Mouse (Mus musculus): ENCODE results near the gene Recql5. TPM values are rescaled to one million over a fixed set of nuclear protein-coding genes. Genes with fewer than 3 reads are reported as not detected.
"Not testable (repeated sequence)": the region's sequence is repeated elsewhere in the genome, so short reads cannot be mapped to it uniquely, and the experiment has no call there.

Gene Recql5
- total RNA-seq, 2 experiments from 2014 or later: 23.4 to 30.7 TPM

DNA sequence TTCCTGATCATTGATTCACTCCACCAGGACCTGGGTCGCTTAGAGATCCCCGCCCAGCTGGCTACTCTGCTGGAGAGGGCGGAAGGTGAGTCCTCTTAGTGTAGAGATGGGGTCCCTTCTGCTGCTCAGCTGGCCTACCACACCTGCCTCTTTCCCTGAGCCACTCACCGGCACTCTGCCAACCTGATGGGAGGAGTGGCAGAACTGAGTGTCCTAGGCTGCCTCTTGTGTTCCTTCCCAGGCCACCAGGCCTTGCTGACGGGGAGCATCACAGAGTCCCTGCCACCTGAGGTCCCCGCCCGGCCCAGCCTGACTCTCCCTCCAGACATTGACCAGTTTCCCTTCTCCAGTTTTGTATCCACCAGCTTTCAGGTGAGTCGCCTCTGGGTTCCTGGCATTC lies 55.2 kb downstream of the Recql5 start:
- intact Hi-C loops (cut with DNase I): no loop called here
- no peak for DNase-seq (ENCODE audit: low spot score in 2 of 2)

DNA sequence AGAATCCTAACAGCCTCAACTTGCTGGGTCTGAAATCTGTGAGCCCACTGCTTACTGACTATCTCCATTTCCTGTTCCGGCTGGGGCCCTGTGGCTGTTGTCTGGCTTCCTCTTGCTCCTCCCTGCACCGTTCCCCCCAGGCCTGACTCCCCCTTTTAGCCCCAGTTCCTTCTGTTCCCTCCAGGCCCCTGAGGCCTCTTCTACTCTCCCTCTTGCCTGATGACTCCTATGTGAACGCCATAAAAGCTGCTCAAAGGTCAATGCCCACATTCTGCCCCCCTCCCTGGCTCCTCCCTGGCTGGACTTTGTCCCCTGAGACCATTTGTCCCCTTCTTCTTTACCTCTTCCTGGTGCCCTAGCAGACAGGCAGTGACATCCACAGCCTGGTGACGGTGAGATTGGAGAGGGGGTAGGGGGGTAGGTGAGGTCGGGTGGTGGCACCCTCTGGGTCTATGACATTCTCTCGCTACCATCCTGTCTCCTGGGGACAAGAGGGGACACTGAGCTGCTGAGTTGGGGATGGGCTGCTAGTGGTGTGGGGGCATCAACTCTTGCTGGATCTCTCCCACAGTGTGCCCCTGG lies 56.0 kb downstream of the Recql5 start:
- DNase-seq (ENCODE audit: low spot score in 2 of 2): no peak
- intact Hi-C loops (cut with DNase I): no loop called here

DNA sequence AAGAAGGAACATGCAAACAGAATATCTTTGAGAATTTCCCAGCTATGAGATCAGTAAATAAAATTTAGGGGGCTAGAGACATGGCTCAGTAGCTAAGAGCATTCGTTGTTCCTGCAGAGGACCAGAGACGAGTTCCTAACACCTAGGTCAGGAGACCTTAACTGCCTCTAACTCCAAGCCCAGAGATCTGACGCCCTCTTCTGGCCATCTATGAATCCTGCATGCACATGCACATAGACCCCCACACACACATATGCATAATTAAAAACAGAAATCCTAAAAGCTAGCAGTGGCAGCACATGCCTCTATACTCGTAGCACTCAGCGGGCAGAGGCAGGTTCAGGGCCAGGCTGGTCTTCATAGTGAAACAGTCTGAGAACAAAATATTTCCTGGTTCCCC lies 56.8 kb downstream of the Recql5 start:
- DNase-seq (ENCODE audit: low spot score in 2 of 2): no peak
- intact Hi-C loops (cut with DNase I): no loop called here

DNA sequence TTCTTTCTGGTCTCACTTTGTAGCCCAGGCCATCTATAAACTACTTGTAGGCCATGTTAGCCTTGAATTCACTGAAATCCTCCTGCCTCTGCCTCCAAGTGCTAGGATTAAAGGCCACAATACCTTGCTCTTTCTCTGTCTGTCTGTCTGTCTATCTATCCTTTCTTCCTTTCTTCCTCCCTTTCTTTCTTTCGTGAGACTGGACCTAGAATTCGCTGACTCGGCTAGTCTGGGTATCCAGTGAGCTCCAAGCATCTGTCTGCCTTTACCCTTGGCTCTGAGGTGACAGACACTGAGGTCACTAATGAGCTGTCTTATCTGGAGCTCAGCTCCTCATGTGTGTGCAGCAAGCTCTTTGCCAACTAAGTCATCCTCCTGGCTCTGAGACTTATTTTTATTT lies 57.3 kb downstream of the Recql5 start:
- intact Hi-C loops (cut with DNase I): no loop called here
- DNase-seq (ENCODE audit: low spot score in 2 of 2): no peak

DNA sequence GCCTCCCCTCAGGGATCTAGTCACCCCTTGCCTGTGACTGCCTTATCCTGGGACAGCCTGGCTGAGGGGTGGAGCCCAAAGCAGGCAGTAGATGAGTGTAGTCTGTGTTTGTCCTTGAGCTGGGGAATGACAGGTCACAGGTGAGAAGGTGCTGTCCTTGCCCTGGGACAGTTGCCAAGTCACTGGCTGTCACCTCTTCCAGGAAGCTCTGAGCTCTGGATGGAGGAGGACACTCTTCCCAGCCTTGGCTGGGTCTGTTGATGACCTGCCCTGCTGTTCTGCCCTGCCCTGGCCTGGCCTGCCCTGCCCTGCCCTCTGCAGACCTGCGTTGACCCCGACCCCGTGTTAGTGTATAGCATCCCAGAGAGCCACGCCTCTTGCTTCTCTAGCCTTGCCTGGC lies 60.8 kb downstream of the Recql5 start:
- intact Hi-C loops (cut with DNase I): no loop called here
- DNase-seq (ENCODE audit: low spot score in 2 of 2): no peak

DNA sequence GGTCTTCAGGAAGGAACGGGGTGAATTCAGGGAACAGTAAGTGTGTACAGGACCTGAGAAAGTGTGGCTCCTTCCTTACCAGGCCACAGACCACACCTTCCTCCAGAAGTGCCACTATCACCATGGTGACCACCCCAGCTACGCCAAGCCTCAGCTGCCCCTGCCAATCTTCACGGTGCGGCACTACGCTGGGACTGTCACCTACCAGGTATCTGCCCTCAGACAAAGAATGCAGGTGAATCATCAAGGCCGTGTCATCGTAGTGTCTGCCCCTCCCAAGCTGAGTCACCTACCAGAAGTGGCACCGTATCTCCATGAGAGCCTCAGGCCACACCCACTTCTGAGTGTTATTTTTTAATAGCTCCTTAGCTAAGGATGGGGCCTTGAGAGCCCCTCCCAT lies 63.9 kb downstream of the Recql5 start:
- intact Hi-C loops (cut with DNase I): no loop called here

DNA sequence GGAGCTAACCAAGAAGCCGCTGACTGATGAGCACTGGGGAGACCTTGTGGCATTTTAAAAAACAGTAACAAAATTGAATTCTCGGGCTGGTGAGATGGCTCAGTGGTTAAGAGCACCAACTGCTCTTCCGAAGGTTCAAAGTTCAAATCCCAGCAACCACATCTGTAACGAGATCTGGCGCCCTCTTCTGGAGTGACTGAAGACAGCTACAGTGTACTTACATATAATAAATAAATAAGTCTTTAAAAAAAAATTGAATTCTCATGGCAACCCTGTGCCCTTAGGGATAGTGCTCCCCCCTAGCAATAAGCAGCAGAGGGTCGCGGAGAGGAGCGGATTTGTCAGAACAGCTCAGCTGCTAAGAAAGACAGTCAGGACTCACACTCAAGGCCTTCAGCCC lies 69.4 kb downstream of the Recql5 start:
- intact Hi-C loops (cut with DNase I): no loop called here

More for the DNA sequence above, 63.9 kb downstream of the Recql5 start:
- DNase-seq (ENCODE audit: low spot score in 2 of 2): no peak

DNA sequence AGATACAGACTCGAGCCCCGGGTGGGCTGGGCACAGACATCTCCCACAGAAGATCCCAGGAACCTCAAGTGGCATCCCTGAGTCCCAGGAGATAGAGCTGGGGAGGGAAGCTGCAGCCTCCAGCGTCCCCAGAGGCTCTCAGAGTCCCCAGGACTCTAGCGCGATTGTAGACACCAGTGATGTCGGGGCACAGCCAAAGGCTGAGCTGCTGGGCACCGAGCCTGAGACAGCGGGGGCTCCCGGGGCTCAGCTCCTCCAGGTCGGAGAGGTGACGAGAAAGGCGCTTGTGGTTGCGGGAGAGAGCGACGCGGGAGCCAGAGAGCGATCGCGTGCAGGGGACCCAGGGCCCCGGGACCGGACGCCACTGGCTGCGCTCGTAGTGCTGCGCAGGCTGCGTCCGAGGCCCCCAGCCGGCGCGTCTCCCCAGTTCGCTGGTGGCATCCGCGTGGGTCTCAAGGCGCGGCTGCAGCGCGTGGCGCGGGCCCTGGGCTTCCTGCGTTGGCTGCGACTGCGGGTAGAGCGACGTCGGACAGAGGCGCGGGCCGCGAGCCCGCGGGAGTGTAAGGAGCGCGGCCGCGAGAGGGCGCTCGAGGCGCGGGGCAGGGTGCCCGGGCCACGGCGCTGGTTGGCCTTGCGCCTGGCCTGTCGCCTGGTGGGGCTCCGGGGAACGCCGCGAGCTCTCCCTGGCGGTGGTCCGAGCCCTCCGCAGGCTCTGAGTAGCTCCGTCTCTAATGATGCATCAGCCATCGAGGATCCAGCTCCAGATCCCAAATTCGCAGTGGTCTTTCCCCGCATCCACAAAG lies 73.9 kb downstream of the Recql5 start:
- peak; percentile 60 for DNase-seq (ENCODE audit: low spot score in 2 of 2)
- intact Hi-C loops (cut with DNase I): no loop called here

More for the DNA sequence above, 69.4 kb downstream of the Recql5 start:
- no peak for DNase-seq (ENCODE audit: low spot score in 2 of 2)

DNA sequence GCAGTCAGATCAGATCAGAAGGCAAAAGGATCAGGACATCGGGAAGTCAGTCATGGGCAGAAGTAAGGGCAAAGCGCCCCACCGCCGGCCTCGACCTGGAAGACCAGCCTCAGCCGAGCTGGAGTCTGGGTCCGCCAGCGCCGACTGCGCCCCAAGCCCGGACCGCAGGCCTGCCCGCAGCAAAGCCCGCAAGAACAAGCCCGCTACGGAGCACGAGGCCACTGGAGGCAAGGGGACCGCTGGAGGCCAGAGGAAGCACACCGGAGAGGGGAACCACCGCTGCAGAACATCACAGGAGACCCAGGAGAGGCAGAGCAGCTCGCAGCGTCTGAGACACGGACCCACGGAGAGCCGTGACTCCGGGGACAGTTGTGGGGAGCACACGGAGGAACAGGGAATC lies 74.9 kb downstream of the Recql5 start, which contains the start of gene Myo15b:
Gene Myo15b (plus strand): TSS at position 53 of the 400 bp plus-strand sequence.
- intact Hi-C loops (cut with DNase I): no loop called here
- no peak for DNase-seq (ENCODE audit: low spot score in 2 of 2)

DNA sequence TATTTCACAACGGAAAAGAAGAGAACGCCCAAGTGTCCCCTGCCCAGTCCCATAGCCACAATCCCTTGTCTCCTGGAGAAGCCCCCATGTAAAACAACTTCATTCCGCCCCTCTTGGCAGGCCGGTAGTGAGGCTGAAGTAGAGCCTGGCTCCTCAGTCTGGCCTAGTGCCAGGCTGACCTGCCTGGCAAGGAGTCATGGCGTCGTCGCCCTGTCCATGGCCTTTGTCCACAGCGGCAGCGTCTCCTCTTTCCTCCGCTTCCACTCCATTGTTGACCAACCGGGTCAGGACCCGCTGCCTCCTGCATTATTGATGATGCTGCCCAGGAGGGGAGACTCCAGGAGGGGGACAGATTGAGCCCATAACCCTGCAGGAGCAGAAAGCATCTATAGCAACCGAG lies 75.3 kb downstream of the Recql5 start:
- no peak for DNase-seq (ENCODE audit: low spot score in 2 of 2)
- intact Hi-C loops (cut with DNase I): no loop called here

DNA sequence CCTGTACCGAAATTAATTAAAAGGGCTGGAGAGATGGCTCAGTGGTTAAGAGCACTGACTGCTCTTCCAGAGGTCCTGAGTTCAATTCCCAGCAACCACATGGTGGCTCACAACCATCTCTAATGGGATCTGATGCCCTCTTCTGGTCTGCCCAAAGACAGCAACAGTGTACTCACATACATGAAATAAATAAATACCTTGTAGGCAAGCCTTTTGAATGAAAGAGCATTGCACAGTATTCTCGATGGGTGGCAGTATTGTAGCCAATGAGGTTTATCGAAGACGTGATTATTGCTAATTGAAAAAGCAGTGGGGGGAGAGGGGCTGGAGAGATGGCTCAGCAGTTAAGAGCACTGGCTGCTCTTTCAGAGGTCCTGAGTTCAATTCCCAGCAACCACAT lies 76.1 kb downstream of the Recql5 start:
- DNase-seq (ENCODE audit: low spot score in 2 of 2); intact Hi-C loops (cut with DNase I): not testable (repeated sequence)

DNA sequence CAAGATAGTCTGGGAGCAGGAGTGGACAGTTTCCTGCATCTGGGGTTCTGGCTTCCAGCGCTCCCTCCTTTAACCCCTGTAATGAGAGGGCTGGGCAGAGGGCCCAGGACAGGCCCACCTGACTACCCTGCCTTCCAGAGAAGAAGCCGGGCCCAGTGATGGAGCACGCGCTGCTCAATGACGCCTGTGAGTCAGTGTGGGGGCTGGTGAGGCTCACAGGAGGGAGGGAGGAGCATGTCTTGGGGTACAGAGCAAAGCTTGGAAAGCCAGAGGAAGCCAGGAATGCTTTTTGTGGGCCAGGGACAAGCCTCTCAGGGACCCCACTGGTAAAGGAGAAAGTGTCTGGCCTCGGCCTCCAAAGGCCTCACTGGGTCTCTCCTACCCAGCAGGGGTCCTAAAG lies 78.6 kb downstream of the Recql5 start:
- intact Hi-C loops (cut with DNase I): no loop called here
- peak; percentile 18 to 24 for DNase-seq (ENCODE audit: low spot score in 2 of 2)

DNA sequence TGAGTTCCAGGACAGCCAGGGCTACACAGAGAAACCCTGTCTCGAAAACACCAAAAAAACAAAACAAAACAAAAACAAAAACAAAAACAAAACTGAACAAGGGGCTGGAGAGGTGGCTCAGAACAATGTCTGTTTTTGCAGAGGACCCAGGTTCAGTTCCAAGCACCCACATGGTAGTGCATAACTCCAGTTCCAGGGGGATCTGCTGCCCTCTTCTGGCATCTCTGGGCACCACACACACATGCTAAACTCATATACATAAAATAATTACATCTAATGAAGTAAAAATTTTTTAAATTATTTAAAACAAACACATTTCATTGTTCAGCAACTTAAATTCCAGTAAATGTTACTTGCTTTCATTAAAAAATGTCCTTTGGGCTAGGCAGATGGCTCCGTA lies 87.5 kb downstream of the Recql5 start:
- DNase-seq (ENCODE audit: low spot score in 2 of 2): no peak
- intact Hi-C loops (cut with DNase I): no loop called here

DNA sequence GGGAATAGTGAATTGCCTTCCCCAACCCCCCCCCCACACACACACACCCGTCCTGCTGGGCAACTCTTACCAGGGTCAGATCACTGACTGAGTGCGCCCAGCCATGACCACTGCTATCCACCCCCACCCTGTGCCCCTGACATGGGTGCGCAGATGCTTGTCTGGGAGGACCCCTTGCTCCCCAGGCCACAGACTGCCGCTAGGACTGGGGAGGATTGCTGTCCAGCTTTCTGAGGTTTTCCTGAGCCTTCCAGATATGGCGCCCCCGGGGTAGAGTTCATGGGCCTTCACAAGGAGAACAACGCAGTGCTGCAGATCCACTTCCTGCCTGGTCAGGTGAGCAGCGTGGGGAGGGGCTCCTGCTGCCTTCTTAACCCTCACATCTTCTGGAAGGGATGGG lies 89.0 kb downstream of the Recql5 start:
- no peak for DNase-seq (ENCODE audit: low spot score in 2 of 2)
- intact Hi-C loops (cut with DNase I): no loop called here

DNA sequence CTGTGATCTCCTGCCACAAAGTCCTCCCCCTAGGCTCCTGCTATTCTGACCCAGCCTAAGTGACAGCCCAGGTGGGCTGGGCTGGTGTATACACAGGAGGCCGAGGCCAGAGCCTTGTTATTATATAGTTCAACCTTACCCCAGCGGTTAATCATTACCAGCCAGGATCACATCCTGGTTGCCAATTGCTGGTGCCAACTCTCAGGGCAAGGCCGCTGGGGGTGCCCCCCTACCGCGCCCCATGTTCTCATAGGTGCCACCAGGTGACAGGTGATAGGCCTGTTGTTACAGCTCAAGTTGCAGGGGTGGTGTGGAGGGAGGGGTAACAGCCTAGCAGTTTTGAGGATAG lies 89.4 kb downstream of the Recql5 start:
- intact Hi-C loops (cut with DNase I): no loop called here
- DNase-seq (ENCODE audit: low spot score in 2 of 2): no peak

DNA sequence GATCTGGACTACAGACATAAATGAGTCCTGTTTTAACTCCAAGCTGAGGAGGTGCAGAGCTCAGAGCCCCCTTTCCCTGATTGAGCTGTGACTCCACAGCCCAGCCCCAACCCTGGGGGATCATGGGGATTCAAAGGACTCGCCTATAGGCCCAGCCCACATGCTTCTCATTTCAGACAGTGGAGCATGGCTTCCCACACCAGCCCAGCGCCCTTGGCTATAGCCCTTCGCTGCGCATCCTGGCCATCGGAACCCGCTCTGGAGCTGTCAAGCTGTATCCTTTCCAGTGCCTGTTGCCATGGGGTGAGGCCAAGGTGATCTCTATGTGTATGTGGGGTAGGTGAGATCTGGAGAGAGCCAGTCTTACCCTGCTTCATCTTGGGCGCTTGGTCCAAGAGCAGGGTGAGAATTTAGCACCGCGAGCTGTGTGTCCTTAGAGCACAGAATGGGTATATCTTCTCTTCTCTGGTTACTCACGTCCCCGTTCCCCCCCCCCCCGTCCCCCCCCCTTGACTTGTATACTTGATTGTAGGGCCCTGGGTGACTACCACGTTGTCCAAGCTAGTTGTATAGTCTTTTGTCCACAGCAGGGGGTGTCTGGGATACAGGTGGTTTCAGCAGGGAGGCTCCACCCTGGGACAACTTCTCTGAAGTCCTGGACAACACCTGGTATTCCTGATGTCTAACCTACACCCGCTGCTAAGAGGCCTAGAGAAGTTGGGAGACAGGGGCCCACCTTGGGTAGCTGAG lies 90.0 kb downstream of the Recql5 start:
- intact Hi-C loops (cut with DNase I): no loop called here

More for the DNA sequence above, 90.0 kb downstream of the Recql5 start:
- DNase-seq (ENCODE audit: low spot score in 2 of 2): no peak

Other genes with a start within 250 kb of the Recql5 start
- 100 to 1,000 TPM; 175 to 190 TPM for gene Grb2, start 224.9 kb downstream of the Recql5 start, total RNA-seq (2021)
- 10 to 100 TPM; 54.9 to 69.9 TPM for gene Tmem94, start 168.0 kb downstream of the Recql5 start, total RNA-seq (2021)
- 10 to 100 TPM; 19.1 to 19.9 TPM for gene Caskin2, start 119.8 kb downstream of the Recql5 start, total RNA-seq (2021)
- gene Tsen54, start 118.8 kb downstream of the Recql5 start, total RNA-seq (2021): 10 to 100 TPM; 10.6 to 16.0 TPM
- gene Llgl2, start 109.4 kb downstream of the Recql5 start, total RNA-seq (2021): 1 to 10 TPM; 2.6 to 3.9 TPM
- gene Myo15b, start 75.1 kb downstream of the Recql5 start, total RNA-seq (2021): under 1 TPM; 0.34 to 0.52 TPM
- not detected for gene Smim5, start 33.5 kb downstream of the Recql5 start, total RNA-seq (2021)
- not detected for gene Smim6, start 21.5 kb downstream of the Recql5 start, total RNA-seq (2021)
- 10 to 100 TPM; 47.6 to 48.3 TPM for gene Sap30bp, start 195 bp downstream of the Recql5 start, total RNA-seq (2021)
- 1 to 10 TPM; 5.1 to 7.3 TPM for gene Itgb4, start 41.2 kb upstream of the Recql5 start, total RNA-seq (2021)
- gene Galk1, start 79.2 kb upstream of the Recql5 start, total RNA-seq (2021): 10 to 100 TPM; 15.8 to 18.6 TPM
- 100 to 1,000 TPM; 253 to 254 TPM for gene H3f3b, start 94.5 kb upstream of the Recql5 start, total RNA-seq (2021)
- gene Unk, start 96.8 kb upstream of the Recql5 start, total RNA-seq (2021): 10 to 100 TPM; 18.9 to 27.0 TPM
- 1 to 10 TPM in 1 of 2 experiments, under 1 TPM in 1; 0.93 to 1.0 TPM for gene Unc13d, start 144.5 kb upstream of the Recql5 start, total RNA-seq (2021)
- gene Wbp2, start 153.5 kb upstream of the Recql5 start, total RNA-seq (2021): 100 to 1,000 TPM; 388 to 420 TPM
- gene Trim47, start 193.7 kb upstream of the Recql5 start, total RNA-seq (2021): 1 to 10 TPM; 7.0 to 9.6 TPM
- 1 to 10 TPM; 7.2 to 8.4 TPM for gene Trim65, start 197.7 kb upstream of the Recql5 start, total RNA-seq (2021)
- gene Mrpl38, start 205.4 kb upstream of the Recql5 start, total RNA-seq (2021): 10 to 100 TPM; 58.3 to 62.1 TPM
- gene Fbf1, start 234.7 kb upstream of the Recql5 start, total RNA-seq (2021): 10 to 100 TPM; 65.5 to 98.0 TPM